Mouse (Mus musculus): ENCODE measurements at regions not wholly inside any gene's neighbourhood (a gene's known extent, or its start where the extent isn't known, plus 50 kb on each side); places are given as distances from the start of the nearest gene placed in this dataset.

DNA sequence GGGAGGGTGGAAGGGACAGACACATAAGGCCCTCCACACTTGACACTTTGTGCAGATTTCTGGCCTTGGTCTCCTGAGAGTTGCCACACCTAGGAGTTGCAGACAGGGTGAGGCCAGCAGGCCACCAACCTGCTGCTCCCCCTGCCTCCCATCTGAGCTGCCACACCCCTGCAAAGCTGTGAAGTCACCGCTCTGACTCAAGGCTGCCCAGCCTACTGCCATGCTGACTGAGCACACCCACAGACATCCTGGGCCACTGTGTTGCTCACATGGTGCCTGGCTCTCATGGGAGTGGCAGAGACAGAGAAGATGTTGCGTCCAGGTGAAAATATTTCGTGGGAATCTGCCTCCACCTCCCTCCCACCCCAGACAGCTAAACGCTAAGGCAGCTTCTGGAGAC lies 150.3 kb downstream of the Tfap2c start:
- DNase-seq (ENCODE audit: low spot score): no peak

DNA sequence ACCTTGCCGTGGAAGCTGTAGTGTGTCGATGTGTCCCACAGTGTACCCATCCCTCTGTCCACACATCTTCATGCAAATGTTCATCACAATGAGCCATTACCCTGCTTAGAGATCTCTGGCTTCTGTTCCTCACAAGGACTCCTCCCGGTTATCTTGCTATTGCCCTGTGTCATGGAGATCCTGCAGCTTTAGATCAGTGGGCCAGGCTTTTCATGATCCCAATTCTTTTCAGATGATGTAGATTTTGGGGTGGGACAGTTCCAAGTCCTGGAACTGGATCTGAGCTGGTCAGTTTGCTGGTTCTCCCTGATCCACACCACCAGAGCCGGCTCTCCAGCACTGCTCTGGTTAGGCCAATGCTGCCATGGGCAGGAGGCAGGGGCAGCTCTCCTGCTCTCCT lies 161.2 kb downstream of the Tfap2c start:
- no peak for DNase-seq (ENCODE audit: low spot score)

DNA sequence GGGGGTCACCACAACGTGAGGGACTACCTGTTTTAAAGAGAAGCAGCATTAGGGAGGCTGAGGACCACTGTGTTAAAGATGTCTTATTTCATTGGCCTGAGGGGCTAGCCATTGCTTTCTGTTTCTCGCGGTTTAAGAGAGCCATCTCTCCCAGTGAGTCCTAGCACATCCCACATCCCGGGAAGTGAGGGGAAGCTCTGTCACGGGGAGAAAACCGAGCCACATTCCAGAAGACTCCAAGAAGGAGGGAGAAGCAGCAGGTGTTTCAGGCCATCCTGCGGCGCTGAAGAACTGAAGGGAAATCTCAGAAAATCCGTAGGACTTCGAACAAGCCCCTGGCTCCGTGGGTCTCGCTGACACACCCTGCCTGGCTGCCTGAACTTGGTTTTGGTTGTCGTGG lies 177.3 kb downstream of the Tfap2c start:
- no peak for DNase-seq (ENCODE audit: low spot score)

DNA sequence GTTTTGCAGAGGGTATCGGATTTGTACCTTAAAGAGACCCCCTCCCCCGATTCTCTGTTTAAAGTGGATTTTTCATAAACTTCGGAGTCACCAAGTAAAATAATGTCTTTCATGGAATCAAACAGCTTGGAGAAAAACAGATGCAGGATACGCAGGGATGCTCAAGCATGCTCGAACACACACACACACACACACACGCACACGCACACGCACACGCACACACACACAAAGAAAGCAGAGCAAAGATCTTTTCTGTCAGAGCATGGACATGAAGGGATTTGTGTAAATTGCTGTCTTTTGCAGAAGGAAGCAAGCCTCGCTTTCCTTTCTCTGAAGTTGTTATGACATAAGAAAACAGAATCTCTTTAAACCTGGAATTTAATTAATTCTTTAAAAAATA lies 178.2 kb downstream of the Tfap2c start:
- no peak for DNase-seq (ENCODE audit: low spot score)

DNA sequence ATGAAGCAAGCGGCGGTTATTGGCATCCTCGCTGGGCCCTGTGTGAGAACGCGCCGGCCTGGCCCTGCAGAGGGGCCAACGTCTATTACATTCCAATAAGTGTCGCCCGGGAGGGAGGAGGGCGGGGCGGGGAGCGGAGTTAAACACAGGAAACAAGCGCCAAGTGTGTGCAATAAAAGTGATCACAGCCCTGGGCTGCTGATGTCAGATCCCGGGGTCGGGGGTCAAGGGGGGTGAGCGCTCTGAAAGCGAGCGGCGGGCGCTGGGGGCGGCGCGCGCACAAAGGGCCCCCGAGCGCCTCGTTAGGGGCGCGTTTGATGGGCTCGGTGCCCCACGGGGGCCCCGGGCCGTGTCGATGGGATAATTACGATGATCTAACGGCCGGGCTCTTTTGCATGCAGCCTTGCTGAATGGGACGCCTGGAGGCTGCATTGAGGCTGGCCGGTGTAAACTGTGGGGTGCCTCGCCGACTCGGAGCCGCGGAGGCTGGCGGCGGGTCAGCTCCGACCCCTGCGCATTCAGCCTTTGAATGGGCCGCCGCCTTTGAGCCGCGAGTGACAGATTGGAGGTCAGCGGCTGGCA lies 178.9 kb downstream of the Tfap2c start:
- no peak for DNase-seq (ENCODE audit: low spot score)

DNA sequence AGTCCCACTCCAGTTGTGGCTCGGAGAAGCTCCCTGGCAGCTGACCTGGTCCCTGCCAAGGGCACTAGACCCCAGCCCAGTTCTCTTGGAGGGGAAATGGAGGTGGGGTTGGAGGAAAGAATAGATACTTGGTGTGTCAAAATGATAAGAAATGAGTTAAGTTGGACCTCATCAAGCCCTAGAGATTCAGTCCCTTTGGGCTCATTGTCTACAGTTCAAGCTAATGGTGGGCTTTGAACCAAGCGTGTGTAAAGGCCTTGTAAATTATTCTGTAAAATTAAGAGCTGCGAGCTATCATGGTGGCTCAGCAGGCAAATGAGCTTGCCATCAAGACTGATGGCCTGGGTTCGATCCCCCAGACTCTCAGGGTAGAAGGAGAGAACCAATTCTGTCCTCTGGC lies 179.8 kb downstream of the Tfap2c start:
- DNase-seq (ENCODE audit: low spot score): no peak

DNA sequence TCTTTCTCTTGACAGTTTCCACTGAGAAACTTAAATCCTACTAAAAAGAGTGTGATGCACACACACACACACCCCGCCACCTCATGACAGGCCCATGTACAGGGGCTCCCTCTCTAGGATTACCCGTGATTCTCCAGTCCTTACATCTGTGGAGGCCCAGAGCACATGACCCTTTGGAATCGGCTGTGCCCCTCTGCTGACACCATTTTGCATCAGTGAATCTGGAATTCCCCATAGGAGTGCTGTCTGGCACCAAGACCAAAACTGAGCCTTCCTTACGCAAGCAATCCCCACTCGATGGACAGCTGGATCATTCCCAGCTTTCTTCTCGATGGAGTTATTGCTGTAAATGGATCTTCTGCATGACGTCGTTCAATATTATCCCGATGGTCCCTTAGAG lies 180.3 kb downstream of the Tfap2c start:
- DNase-seq (ENCODE audit: low spot score): no peak

DNA sequence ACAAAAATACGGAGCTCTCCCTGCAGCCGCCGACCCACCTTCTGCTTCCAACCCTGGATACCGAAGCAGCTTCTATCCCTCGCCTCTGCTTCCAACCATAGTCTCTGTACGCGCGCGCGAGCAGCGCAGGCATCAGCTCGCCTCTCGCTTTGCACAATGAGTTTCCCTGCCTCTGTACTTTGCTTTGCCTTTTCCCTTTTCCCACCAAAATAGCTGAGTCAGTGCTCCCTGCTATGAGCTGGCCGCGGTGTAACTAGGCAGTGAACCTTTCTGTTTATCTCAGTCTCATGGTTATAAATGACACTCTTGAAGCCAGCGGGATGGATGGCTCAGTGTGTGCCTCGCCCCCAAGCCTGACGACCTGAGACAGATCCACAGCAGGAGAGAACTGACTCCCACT lies 182.0 kb downstream of the Tfap2c start:
- no peak for DNase-seq (ENCODE audit: low spot score)

DNA sequence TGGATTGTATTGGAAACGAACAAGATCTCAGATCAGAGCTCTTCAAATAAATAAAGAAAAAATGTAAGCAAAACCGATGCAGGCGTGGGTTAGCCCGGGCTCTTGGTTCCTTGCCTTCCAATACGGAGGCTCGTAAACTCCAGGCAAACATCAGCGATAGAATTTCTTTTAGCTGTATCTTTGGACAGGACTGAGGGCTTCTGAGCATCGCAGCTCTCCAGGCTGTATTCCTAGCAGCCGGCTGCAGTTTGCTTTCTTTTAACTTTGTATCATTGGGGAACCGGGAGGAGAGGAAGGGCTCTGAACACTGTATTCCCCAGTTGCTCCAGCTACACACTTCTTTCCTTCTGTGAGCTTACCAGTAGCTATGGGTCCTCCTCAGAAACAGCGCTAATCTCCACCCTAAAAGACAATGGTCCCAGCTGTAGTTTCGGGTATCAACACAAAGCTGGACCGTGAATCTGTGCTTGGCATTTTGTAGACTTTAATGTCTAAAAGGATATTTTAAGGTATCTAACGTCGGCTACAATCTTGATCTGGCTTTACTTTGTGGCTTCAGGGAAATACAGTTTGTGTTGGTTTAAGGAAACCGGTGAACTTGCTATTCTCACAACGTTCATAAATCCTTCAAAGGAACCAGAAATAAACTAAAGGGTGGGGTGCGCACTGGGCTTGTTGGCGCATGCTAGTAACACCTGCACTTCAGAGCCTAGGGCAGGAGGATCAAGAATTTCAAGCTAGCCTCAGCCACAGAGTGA lies 183.2 kb downstream of the Tfap2c start:
- DNase-seq (ENCODE audit: low spot score): no peak

DNA sequence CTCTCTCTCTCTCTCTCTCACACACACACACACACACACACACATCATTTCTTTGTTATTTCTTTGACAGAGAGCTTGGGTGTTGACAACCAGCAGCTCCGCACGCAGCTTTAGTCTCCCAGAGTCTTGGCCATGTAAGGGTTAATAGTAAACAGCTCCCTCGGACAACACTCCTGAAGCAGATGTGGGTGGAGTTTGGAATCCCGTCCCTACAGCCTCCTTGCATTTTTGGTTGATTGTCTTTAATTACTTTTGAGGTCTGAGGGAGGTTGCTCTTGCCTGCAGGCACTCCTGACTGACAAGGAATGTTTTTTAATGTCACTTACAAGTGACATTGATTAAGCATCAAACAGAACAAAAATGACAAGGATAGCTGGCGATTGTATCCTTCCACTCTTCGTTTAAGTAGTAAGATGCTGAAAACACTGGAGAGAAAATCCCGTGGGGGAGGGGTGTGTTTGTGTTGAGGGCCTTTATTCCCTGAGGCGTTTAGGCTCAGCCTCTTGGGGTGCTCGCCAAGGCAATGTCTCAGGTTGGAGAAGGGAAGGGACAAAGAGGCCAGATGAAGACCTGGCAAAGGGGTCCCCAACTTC lies 184.1 kb downstream of the Tfap2c start:
- no peak for DNase-seq (ENCODE audit: low spot score)

DNA sequence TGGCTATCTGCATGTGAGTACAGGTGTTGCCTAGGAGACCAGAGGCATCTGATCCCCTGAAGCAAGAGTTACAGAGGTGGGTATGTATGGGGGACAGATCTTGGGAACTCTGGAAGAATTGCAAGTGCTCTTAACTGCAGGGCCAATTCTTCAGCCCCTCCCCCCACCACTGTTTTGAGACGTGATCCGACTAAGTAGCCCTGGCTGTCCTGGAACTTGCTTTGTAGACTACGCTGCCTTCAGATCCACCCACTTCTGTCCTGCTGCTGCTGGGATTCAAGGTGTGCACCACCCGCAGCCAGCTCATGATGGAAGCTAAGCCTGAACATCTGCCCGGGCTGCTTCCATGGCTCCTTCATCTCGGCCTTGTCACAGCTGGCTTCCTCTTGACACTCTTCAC lies 186.2 kb downstream of the Tfap2c start:
- DNase-seq (ENCODE audit: low spot score): no peak

DNA sequence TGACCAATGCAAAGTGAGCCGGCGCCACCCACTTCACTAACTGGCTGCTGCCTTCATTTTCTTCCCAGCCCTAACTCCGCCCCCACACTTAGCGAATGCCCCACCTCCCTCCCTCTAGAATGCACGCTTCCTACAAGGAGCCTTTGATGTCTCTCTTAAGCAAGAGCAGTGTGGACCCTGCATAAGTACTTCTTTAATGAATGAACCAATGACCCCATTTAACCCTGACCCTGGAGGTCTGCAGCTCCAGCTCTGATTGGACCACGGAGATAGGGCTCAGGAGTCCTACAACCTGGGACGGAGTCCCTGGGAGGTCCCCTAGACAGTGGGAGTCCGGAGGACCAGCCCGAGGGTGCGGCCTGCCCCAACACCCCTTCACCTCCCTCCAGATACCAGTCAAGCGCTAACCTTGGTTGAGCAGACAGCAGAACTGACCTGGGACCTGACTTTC lies 189.7 kb downstream of the Tfap2c start:
- DNase-seq (ENCODE audit: low spot score): no peak

DNA sequence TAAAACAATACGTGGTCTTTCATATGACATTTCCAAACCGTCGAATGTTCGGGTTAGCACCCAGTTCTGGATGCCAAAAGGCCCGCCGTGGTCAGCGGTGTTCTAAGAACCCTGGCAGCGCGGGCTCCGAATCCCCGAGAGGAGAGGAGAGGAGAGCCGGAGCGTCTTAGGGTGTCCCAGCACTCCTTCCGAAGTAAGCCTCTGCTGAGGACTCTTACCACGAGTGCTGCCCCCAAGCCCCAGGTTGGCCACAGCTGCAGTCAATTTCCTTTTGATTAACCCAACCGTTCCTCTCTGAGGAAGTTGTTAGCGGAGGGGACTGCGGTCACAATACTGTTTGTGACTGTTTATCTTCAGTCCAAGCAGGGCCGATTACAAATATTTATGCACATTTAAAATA lies 190.1 kb downstream of the Tfap2c start:
- no peak for DNase-seq (ENCODE audit: low spot score)

DNA sequence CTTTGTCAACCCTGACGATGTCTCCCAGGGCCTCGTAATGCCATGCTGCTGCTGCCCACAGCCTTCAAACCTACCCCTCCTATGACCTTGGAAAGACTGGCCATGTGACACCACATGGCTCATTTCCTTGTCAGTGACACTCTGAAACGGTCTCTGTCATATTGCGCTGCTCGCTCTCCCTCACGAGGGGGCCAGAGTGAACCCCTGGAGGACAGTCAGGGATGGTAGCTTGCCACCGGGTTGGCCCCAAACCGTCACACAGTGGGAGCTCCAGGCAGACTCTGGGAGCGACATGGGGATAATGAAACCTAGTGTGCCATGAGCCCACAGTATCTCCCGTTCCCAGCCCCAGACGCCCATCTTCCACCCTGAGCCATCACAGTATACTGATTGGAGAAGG lies 188.8 kb downstream of the Bmp7 start:
- no peak for DNase-seq (ENCODE audit: low spot score)

DNA sequence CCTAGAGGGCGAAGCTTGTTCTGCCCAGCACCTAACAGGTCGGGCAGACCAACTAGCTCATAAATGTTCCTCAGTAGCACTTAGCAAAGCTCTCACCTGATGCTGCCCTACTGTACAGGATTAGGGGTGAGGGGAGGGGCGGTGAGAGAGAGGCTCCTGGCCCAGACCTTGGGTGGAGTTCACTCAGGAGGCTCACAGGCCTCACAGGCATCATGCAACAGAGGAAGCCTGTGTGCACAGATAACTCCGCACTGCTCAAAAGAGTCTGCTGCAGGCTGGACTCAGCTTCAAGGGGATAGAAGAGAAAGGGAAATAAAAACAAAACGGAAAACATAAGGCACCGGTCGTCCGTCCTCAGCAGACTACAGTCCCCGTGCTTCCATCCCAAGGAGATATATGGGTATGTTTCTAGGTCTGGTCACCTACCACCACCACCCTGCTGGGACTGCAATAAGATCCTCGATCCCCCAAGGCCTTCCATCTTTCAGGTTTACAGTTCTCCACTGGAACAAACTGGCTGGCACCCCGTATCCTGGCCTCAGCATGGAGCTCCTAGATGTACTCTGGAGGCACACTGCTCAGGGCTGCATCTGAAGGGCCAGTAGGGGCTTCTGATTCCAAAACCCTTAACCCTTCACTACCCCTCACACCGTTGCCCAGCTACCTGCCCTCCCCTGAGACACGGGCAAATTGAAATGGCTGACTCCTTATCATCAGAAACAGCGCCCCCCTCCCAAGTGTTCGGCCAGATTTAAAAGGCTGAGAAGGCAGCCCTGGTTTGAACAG lies 184.2 kb downstream of the Bmp7 start:
- DNase-seq (ENCODE audit: low spot score): no peak

DNA sequence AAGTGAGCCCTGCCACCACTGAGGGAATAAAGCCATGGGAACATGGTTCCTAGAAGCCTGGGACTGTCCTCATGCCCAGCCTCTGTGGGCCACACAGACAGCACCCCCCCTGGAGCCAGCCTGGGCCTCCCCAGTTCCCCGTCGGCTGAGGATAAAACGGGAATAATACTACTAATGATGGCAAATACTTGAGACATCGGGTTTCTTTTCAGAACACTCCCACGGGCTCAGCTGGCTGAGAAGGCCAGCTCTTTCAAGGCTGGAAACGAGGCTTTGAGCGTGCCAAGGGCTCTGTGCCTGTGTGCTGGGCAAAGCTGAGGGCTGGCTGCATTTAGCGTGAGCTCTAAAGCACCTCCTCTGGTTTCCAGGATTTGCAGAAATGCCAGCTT lies 183.7 kb downstream of the Bmp7 start:
- DNase-seq (ENCODE audit: low spot score): peak; percentile 12

DNA sequence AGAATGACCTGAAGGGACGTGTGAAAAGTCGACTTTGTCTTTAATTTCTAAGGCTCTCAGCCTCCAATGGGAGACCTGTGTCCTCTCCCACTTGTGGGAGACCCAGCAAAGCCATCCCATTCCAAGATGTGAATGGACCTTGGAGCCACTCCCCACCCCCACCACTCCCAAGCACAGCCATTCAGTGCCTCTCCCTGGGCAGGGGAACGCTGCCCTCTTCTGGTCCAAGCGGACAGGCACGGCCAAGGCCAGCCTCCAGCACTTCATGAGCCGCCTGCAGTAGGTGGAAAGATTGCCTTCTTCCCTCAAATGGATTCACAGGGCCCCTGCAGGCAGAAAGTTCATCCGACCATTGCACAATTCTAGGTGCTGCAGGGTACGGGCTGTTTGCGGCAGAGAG lies 181.6 kb downstream of the Bmp7 start:
- DNase-seq (ENCODE audit: low spot score): peak; percentile 52

DNA sequence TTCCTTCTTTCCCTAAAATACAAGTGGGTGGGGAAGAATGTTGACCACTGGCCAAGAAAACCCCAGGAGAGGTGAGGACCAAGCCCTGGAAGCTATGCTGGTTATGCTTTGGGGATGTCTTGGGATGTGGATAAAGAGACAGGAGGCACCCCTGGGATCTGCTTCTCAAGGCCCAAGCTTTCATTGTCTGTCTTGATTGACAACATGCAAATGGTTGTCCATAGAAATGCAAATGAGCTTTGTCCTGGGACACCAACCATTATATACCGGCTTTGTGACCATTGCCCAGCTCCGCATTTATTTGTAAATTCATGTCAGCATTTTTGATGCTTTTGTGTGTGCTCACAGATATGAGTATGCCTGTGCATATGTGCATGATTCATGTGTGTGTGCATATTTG lies 174.9 kb downstream of the Bmp7 start:
- no peak for DNase-seq (ENCODE audit: low spot score)

DNA sequence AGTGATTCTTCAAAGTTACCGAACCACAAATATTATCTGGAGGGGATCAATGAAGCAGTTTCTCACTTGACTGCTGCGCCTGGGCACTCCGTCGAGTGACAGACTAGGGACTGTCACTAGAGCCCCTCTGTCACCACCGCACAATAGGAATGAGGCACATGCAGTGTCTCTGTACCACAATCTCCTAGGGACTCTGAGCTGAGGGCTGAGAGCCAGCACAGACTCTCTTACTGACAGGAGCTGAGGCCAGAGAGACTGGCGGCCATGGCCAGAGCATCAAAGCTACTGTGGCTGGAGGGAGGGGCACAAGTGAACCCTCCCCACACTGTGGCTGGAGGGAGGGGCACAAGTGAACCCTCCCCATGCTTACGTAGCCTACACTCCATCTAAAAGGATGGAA lies 173.7 kb downstream of the Bmp7 start:
- no peak for DNase-seq (ENCODE audit: low spot score)

DNA sequence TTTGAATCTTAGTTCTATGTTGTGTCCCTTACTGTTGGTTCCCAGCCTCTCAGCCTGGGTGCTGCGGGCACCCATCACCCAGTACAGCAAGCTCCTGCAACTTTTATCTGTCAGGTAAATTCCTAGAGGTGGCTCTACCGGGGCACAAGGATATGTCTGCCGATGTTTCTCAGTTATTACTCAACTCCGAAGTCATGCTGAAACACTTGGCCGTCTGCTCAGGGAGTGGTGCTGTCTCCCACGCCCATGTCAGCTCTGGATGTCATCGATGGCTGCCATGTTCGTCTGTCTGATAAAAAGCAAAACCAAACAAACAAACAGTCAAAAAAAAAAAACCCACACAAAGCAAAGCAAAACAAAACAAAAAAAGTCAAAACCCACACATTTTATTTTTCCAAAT lies 171.4 kb downstream of the Bmp7 start:
- no peak for DNase-seq (ENCODE audit: low spot score)

DNA sequence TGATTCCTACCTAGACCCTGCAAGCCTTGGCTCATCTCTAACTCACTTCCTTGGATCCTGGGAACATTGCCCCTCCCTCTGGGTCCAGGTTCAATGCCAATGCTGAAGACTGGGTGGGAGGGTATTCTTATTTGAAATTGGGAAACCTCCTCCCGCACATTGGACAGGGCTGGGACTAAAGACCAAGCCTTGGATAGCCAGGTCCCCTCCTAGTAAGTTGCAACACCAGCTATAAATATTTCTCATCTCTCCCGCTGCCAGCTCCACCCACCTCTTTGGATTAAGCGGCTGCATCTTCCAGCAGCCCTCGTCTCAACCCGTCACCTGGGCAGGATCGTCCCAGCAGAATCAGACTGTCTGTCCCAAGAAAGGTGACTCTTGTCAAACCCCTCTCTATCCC lies 170.1 kb downstream of the Bmp7 start:
- no peak for DNase-seq (ENCODE audit: low spot score)

DNA sequence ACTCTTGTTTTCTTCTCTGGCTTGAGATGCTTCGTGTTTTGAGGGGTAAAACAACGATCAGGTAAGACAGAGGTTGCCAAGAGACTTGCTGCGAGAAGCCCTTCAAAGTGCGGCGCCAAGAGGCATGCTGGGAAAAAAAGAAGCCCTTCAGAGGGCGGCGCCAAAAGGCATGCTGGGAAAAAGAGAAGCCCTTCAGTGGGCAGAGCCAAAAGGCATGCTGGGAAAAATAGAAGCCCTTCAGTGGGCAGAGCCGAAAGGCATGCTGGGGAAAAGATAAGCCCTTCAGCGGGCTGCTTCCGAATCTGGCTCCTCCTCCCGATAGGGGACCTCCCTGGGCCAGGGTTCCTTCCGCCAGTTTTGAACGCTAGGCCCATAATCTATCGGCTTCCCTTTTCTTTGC lies 169.5 kb downstream of the Bmp7 start:
- no peak for DNase-seq (ENCODE audit: low spot score)

DNA sequence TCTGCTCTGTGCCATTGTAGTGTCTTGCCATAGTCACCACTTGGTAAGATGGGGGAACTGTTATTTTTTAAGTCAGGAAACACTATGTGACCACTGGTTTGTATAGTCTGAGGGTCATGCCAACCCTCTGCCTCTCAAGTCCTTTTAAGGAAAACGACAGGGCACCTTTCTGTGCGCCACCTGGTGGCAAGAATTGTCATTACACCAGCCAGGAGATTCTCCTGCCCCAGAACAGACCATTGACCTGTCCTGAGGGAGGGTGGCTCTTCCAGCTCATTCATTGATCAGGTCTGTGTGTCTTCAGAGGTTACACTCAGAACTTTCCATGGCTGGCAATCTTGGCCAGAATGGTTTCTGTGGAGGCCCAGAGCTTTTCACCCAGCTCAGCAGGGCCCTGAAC lies 166.9 kb downstream of the Bmp7 start:
- peak; percentile 65 for DNase-seq (ENCODE audit: low spot score)

Data from adipocyte (in vitro differentiated cells).